Mouse (Mus musculus): ENCODE measurements around the gene Col6a4. TPM values are rescaled to one million over a fixed set of nuclear protein-coding genes. Genes with fewer than 3 reads are reported as not detected.
A peak's percentile ranks its signal among the peaks of the same experiment; 100 is the strongest.

The Col6a4 gene
- total RNA-seq, 2 experiments from 2014 or later, result 0.10 to 0.30 TPM

- DNase-seq (ENCODE audit: low spot score in 2 of 2), result peak; percentile 13 to 24
These were observed 136.1 kb downstream of the Col6a4 start, which contains the start of gene Col6a5 for GRCm38 (mm10) chr9:105960533-105960932. Gene Col6a5, minus strand, starts transcription at chr9:105960643.

GRCm38 (mm10) chr9:105959116-105959515 is 137.5 kb downstream of the Col6a4 start:
- no peak for DNase-seq (ENCODE audit: low spot score in 2 of 2)

- no peak for DNase-seq (ENCODE audit: low spot score in 2 of 2)
These were observed 146.8 kb downstream of the Col6a4 start for GRCm38 (mm10) chr9:105949755-105950154.

GRCm38 (mm10) chr9:105947577-105947976 is 149.0 kb downstream of the Col6a4 start:
- no peak for DNase-seq (ENCODE audit: low spot score in 2 of 2)

Other genes with a start within 250 kb of the Col6a4 start
- gene Col6a5, start 136.1 kb downstream of the Col6a4 start, total RNA-seq (2021), result 1 to 10 TPM; 1.8 to 5.1 TPM
- 1 to 10 TPM; 1.9 to 2.7 TPM for gene Glyctk, start 61.4 kb upstream of the Col6a4 start, total RNA-seq (2021)
- gene Wdr82, start 74.1 kb upstream of the Col6a4 start, total RNA-seq (2021), result 10 to 100 TPM; 73.7 to 81.6 TPM
- gene Ppm1m, start 103.0 kb upstream of the Col6a4 start, total RNA-seq (2021), result 100 to 1,000 TPM; 105 to 110 TPM
- 10 to 100 TPM; 41.1 to 78.7 TPM for gene Twf2, start 106.3 kb upstream of the Col6a4 start, total RNA-seq (2021)
- gene Tlr9, start 125.8 kb upstream of the Col6a4 start, total RNA-seq (2021), result under 1 TPM; 0.63 to 0.83 TPM
- gene Alas1, start 151.9 kb upstream of the Col6a4 start, total RNA-seq (2021), result 1,000 to 10,000 TPM; 1,196 to 1,991 TPM
- 1 to 10 TPM; 3.2 to 4.3 TPM for gene Poc1a, start 184.3 kb upstream of the Col6a4 start, total RNA-seq (2021)